Mouse (Mus musculus) limb, embryonic 11.5 days (tissue): ENCODE measurements around the gene Zfp3. TPM values are rescaled to one million over a fixed set of nuclear protein-coding genes. Genes with fewer than 3 reads are reported as not detected.

Experiments used
- ATAC-seq: fragments of 200-750 bp; cut with Nextera tagmentation; 2 replicates; pipeline ENCODE4 v1.8.0; 2017; ENCODE audit warnings: low read depth; ENCODE audit not compliant: insufficient number of reproducible peaks, low FRiP score, low TSS enrichment
- DNase-seq: peaks from one replicate; pipeline ENCODE4 v3.0.0-alpha.2; 2015; ENCODE audit warnings: low spot score
- H3K27ac ChIP-seq: fragments of 300-500 bp; sonication (generic); replicated peaks from 2 replicates; pipeline ENCODE4 v1.5.1; 2014; ENCODE audit warnings: low read depth, mild to moderate bottlenecking, low read length
- H3K27me3 ChIP-seq: fragments of 300-500 bp; sonication (generic); 2 replicates; pipeline ENCODE4 v1.6.1; 2014; ENCODE audit warnings: mild to moderate bottlenecking, low read length, mixed read lengths; ENCODE audit not compliant: control insufficient read depth, insufficient read depth
- H3K36me3 ChIP-seq: fragments of 300-500 bp; sonication (generic); 2 replicates; pipeline ENCODE4 v1.6.1; 2014; ENCODE audit warnings: mild to moderate bottlenecking, low read length, moderate library complexity, mixed read lengths; ENCODE audit not compliant: control insufficient read depth, insufficient read depth
- H3K4me1 ChIP-seq: fragments of 300-500 bp; sonication (generic); 2 replicates; pipeline ENCODE4 v1.6.1; 2014; ENCODE audit warnings: low read length, mixed read lengths; ENCODE audit not compliant: control insufficient read depth, insufficient read depth
- H3K4me2 ChIP-seq: fragments of 300-500 bp; sonication (generic); 2 replicates; pipeline ENCODE4 v1.6.1; 2014; ENCODE audit warnings: low read depth, mild to moderate bottlenecking, moderate library complexity; ENCODE audit not compliant: severe bottlenecking
- H3K4me3 ChIP-seq: fragments of 300-500 bp; sonication (generic); 2 replicates; pipeline ENCODE4 v1.5.1; 2014; ENCODE audit warnings: low read depth, low read length
- H3K9ac ChIP-seq: fragments of 300-500 bp; sonication (generic); 2 replicates; pipeline ENCODE4 v1.6.1; 2014; ENCODE audit warnings: mild to moderate bottlenecking, low read length
- H3K9me3 ChIP-seq: fragments of 300-500 bp; sonication (generic); 2 replicates; pipeline ENCODE4 v1.6.1; 2016; ENCODE audit warnings: low read length; ENCODE audit not compliant: control insufficient read depth
- WGBS: fragments of 180-500 bp; shearing (Covaris S2); extraction: QIAGEN DNeasy Blood & Tissue Kit; methylation state at CpG from one replicate; pipeline ENCODE4 v1.1.7; 2014; 5-methylcytosine and 5-hydroxymethylcytosine counted together
- polyA plus RNA-seq: library from polyadenylated mRNA; unstranded; fragments of >200 nt; fragmentation: Nextera tagmentation; extraction: Ambion mirVana; gene quantifications from 2 replicates; pipeline ENCODE4 v1.2.1, GENCODE M21; 2014

The Zfp3 gene
- polyA plus RNA-seq, 1 experiment from 2014 or later = 5.8 TPM

DNA sequence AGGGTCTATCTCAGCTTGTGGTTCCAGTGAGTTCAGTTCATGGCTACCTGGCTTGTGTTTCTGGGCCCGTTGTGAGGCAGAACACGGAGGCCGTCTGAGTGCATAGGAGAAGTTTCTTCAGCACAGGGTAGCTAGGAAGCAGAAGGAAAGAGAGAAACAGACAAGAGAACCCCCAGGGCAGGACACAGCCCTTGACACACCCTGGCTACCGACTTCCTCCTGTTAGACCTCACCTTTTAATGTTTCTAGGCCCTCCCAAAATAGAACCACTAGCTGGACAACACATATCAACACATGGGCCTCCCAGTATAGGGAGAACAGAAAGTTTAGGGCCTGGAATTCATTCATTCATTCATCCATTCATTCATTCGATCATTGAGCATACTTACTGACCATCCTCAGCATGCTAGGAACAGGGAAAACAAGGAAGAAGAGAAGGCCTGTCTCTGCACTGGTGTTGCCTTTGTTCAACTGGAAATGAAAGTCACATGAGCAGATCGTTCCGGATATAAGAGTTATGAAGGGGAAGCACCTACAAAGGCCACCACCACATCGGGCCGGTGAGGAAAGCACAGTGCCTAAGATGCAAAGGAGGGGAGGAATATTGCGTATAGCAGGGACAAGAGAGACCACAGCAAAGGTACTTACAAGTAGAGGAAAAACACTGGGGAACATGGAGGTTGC, 25.1 kb downstream of the Zfp3 start:
- H3K27me3 ChIP-seq = no peaks in the 10 kb centered on the region
- H3K4me1 ChIP-seq = no peaks in the 10 kb centered on the region
- ATAC-seq = no peak
- no peak overlapping the region for H3K27ac ChIP-seq
- H3K36me3 ChIP-seq = no peaks in the 10 kb centered on the region
- H3K9ac ChIP-seq = no peak overlapping the region
- H3K4me3 ChIP-seq = no peak overlapping the region
- H3K9me3 ChIP-seq = no peaks in the 10 kb centered on the region
- no peak for DNase-seq
- 92% methylated on average over 10 of the region's 10 CpGs for WGBS
- H3K4me2 ChIP-seq = no peak overlapping the region

DNA sequence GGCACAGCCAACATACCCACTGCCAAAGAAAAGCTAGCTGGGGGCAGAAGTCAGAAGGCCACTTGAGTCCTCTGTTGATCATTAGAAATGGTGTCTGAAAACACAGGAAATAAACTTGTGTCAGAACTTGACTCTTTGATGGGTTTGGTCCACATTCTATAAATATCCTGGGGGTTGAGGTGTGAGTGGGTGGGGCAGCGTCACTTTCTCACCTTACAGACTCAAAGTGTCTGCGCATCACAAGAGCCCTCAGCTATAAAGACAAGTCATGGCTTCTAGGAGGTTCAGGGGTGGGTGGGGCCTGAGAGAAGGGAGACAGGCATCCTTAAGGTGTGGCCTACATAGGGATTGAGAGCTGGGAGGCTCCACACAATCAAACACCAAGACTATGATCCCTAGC, 26.4 kb downstream of the Zfp3 start:
- H3K4me1 ChIP-seq = no peaks in the 10 kb centered on the region

DNA sequence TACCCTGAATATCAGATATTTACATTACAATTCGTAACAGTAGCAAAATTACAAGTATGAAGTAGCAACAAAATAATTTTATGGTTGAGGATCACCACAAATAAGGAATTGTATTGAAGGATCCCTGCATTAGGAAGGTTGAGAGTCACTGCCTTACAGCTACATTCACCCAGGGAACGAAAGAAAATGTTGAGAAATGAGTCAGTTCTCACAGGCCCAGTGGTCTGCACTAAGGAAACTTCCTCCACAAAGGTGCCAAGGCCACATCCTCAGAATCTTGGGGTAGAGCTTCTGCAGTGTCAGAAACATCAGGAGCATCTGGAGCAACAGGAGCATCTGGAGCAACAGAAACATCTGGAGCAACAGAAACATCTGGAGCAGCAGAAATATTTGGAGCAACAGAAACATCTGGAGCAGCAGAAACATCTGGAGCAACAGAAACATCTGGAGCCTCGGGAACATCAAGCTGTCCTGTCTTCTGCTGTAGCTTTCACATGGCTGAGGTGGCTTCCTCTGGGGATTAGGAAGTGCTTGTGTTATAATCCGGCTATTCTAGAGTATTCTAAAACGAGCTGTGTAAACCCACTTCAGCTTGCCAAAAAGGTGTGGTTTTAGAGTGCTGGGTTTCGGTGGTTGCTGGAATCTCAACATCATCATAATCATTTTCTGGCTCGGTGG, 27.0 kb downstream of the Zfp3 start:
- Histone ChIP-seq H3K27ac (no peak overlapping the region), H3K4me3 (no peak overlapping the region), H3K4me2 (no peak overlapping the region), H3K9me3 (no peaks in the 10 kb centered on the region), H3K9ac (no peak overlapping the region), H3K4me1 (no peaks in the 10 kb centered on the region), H3K27me3 (no peaks in the 10 kb centered on the region), H3K36me3 (no peaks in the 10 kb centered on the region)
- no peak for ATAC-seq
- DNase-seq = no peak
- 79% methylated on average over 7 of the region's 7 CpGs for whole genome bisulfite sequencing

More for the DNA sequence above, 26.4 kb downstream of the Zfp3 start:
- H3K36me3 ChIP-seq = no peaks in the 10 kb centered on the region
- H3K9me3 ChIP-seq = no peaks in the 10 kb centered on the region
- H3K4me2 ChIP-seq = no peak overlapping the region
- 81% methylated on average over 2 of the region's 2 CpGs for WGBS
- H3K4me3 ChIP-seq = no peak overlapping the region
- no peak overlapping the region for H3K27ac ChIP-seq
- no peak for DNase-seq
- no peak overlapping the region for H3K9ac ChIP-seq
- ATAC-seq = no peak
- no peaks in the 10 kb centered on the region for H3K27me3 ChIP-seq

DNA sequence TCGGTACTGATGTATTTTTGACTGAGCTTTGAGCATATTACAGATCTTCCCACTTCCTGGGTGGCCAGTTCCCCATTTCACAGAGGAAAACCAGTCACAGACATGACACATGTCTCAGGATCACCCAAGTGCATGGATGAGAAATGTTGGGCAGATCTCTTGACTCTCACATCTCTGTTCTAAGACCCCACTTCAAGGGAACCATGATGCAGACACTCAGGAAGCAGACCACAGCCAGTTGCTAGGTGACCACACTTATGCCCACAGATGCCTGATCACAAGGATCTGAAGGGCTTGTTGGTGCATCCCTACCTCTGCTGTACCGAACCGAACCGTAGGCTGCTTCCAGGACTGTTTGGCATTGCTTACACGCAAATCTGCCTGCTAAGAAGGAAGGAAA, 27.7 kb downstream of the Zfp3 start:
- no peak for DNase-seq
- Histone ChIP-seq H3K36me3 (no peaks in the 10 kb centered on the region), H3K27me3 (no peaks in the 10 kb centered on the region), H3K4me1 (no peaks in the 10 kb centered on the region), H3K4me3 (no peak overlapping the region), H3K9ac (no peak overlapping the region), H3K27ac (no peak overlapping the region), H3K4me2 (no peak overlapping the region), H3K9me3 (no peaks in the 10 kb centered on the region)
- no peak for ATAC-seq
- 87% methylated on average over 5 of the region's 5 CpGs for WGBS

DNA sequence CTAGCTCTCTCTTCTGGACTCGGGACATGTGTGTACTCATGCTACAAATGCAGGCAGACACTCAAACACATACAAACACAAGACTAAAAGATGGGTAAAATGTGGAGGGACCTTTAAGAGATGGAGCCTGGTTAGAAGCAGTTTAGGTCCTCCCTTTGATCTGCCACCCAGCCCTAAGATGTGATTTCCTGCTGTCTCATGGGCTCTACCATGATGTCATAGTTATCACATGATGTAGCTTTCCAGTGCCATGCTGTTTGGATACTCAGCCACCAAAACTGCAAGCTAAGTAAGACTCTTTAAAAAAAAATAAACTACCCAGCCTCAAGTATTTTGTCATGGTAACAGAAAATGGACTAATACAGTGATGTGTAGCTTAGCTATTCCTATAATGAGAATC, 28.4 kb downstream of the Zfp3 start:
- no peak overlapping the region for H3K4me3 ChIP-seq
- H3K36me3 ChIP-seq = no peaks in the 10 kb centered on the region
- no peaks in the 10 kb centered on the region for H3K4me1 ChIP-seq
- no peaks in the 10 kb centered on the region for H3K9me3 ChIP-seq
- no peak overlapping the region for H3K27ac ChIP-seq
- H3K9ac ChIP-seq = no peak overlapping the region
- DNase-seq (no peak), ATAC-seq (no peak)
- no peak overlapping the region for H3K4me2 ChIP-seq
- 96% methylated on average over 1 of the region's 1 CpGs for WGBS
- H3K27me3 ChIP-seq = no peaks in the 10 kb centered on the region

DNA sequence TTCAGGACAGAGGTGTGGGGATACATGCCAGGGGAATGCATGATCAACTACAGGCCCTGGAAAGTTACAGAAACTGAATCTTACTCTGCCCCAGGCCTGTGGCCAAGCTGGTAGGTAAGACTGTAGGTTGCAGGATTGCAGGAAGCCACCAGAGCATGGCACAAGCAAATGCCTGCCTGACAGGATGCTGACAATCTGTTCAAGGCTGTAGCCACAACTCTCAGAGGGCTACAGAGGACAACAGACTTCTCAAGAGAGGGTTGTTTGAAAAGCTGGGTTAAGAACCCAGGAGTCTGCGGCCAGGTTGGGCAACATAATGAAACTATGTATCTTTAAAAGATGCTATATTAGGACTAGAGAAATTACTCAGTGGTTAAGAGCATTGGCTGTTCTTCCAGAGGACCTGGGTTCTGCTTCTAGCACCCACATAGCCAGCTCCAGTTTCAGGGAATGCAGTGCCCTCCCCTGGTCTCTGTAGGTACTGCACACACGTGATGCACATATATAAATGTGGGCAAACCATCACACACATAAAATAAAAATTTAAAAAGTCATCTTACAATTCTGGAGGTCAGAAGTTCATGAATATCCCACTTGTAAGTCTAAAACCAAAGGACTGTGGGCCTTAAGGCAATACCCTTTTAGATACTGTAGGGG, 38.3 kb downstream of the Zfp3 start:
- no peak overlapping the region for H3K9ac ChIP-seq
- no peak overlapping the region for H3K4me2 ChIP-seq
- H3K9me3 ChIP-seq = no peaks in the 10 kb centered on the region
- H3K4me3 ChIP-seq = no peak overlapping the region
- no peak overlapping the region for H3K27ac ChIP-seq
- no peaks in the 10 kb centered on the region for H3K36me3 ChIP-seq
- no peaks in the 10 kb centered on the region for H3K4me1 ChIP-seq
- DNase-seq (no peak), ATAC-seq (no peak)
- no peaks in the 10 kb centered on the region for H3K27me3 ChIP-seq
- WGBS = 84% methylated on average over 2 of the region's 2 CpGs

DNA sequence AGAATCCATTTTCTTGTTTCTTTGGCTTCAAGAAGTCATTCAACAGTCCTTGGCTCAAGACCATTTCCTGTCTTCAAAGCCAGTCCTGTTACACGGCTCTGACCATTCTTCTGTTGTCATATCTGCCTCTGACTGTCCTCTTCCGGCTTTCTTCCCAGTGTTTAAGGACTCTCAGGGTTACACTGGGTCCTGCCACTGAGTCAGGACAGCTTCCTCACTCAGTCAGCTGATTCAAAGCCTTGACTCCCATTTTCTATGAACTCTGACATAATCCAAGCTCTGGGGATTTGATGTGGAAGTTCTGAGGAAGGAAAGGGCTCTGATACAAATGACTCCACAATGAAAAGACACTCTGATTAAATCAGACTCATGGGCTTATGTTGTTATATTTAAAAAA, 38.9 kb downstream of the Zfp3 start:
- no peak for ATAC-seq
- Histone ChIP-seq H3K4me3 (no peak overlapping the region), H3K27me3 (no peaks in the 10 kb centered on the region), H3K9me3 (no peaks in the 10 kb centered on the region), H3K36me3 (no peaks in the 10 kb centered on the region), H3K4me2 (no peak overlapping the region), H3K9ac (no peak overlapping the region), H3K4me1 (no peaks in the 10 kb centered on the region), H3K27ac (no peak overlapping the region)
- DNase-seq = no peak
- 78% methylated on average over 2 of the region's 2 CpGs for WGBS

DNA sequence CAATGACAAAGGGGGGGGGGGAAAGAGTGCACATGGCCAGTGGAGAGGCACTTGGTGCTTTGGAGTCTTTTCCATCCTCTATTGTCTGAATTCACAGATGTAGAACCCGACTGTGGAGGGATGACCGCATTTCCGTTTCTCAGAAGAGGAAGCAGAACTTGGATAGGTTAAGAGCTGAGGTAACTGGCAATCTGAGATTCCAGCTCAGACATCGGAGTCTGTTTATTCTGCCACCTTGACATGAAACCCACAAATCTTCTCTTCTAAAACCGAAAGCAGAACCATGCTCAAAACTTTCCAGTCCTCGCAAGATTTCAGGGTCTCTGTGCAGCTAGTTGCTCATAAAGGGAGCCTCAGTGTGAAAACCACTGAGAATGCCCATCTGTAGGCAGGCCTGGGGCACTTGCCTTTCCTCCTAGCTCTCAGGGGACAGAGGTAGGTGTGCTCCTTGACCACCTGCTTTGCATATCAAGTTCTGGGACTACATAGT, 39.7 kb downstream of the Zfp3 start:
- Histone ChIP-seq H3K27ac (no peak overlapping the region), H3K4me2 (no peak overlapping the region), H3K27me3 (no peaks in the 10 kb centered on the region), H3K9me3 (no peaks in the 10 kb centered on the region), H3K9ac (no peak overlapping the region), H3K4me3 (no peak overlapping the region), H3K4me1 (no peaks in the 10 kb centered on the region), H3K36me3 (no peaks in the 10 kb centered on the region)
- ATAC-seq (no peak), DNase-seq (no peak)
- 83% methylated on average over 6 of the region's 6 CpGs for WGBS
